Mouse (Mus musculus) midbrain, embryonic 10.5 days (tissue): ENCODE results near the gene Lamtor2. TPM values are rescaled to one million over a fixed set of nuclear protein-coding genes. Genes with fewer than 3 reads are reported as not detected.
"Not testable (repeated sequence)": the region's sequence is repeated elsewhere in the genome, so short reads cannot be mapped to it uniquely, and the experiment has no call there.

Experiments
- DNase-seq: peaks from one replicate; pipeline ENCODE4 v3.0.0-alpha.2; 2017; ENCODE audit warnings: low spot score
- H3K27ac ChIP-seq: fragments of 300-500 bp; sonication (generic); replicated peaks from 2 replicates; pipeline ENCODE4 v1.5.1; 2016; ENCODE audit warnings: mild to moderate bottlenecking
- H3K27me3 ChIP-seq: fragments of 300-500 bp; sonication (generic); 2 replicates; pipeline ENCODE4 v1.6.1; 2016; ENCODE audit warnings: low read depth, mild to moderate bottlenecking; ENCODE audit not compliant: poor library complexity, severe bottlenecking
- H3K36me3 ChIP-seq: fragments of 300-500 bp; sonication (generic); 2 replicates; pipeline ENCODE4 v1.6.1; 2016; ENCODE audit warnings: mild to moderate bottlenecking, moderate library complexity
- H3K4me1 ChIP-seq: fragments of 300-500 bp; sonication (generic); 2 replicates; pipeline ENCODE4 v1.6.1; 2016
- H3K4me3 ChIP-seq: fragments of 300-500 bp; sonication (generic); 2 replicates; pipeline ENCODE4 v1.5.1; 2016; ENCODE audit warnings: mild to moderate bottlenecking, moderate library complexity
- H3K9me3 ChIP-seq: fragments of 300-500 bp; sonication (generic); replicated peaks from 2 replicates; pipeline ENCODE4 v1.6.1; 2016; ENCODE audit warnings: mild to moderate bottlenecking
- WGBS: fragments of 180-500 bp; shearing (Covaris S2); methylation state at CpG from one replicate; pipeline ENCODE4 v1.1.7; 2016; 5-methylcytosine and 5-hydroxymethylcytosine counted together
- polyA plus RNA-seq: library from polyadenylated mRNA; unstranded; fragments of >200 nt; fragmentation: Nextera tagmentation; extraction: Ambion mirVana; gene quantifications from 2 replicates; pipeline ENCODE4 v1.2.1, GENCODE M21; 2016

Gene Lamtor2
- polyA plus RNA-seq, result 175 and 192 TPM in 2 replicates

DNA sequence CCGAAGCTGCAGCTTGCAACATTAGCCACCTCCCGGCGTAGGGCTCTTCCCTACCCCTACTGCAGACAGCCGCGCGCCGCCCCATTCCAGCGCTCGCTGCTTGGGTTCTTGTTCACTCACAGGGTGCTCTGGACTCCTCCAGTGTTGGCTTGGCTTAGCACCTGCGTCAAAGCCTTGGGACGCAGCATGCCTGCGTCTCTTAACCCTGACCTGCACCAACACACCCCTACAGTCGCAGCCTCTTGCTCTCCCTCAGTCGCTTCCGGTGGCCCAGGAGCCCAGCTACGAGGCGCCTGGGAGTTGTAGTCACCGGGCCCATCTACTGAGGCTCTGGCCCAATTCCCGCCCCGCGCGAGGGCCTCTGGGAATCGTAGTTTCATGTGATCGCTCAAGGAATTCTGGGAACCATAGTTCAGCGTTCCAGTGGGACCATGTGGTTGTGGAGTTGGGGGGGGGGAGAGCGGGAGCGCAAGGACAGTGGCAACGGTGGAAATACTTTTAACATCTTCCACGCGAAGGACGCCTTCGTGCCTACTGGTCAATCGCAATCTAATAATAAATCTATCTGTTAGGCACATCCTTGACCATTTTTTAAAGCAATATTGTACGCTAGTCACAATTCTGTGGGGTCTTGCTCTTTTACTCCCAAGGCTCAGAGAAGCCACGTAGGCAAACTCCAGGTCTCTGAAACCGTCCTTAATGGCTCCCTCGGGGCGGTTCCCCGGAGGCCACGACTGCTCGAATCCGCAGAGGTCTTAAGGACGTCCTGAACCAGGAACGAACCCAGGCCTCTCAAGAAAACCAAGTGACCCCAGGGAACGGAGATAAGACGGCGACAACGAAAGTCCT is at the start of gene Lamtor2:
Gene Lamtor2, minus strand, starts transcription at position 399 of the 849 bp plus-strand sequence.
- peak; percentile 97 for DNase-seq
- peak within 1 kb of the TSS; percentile 99 for H3K27ac ChIP-seq
- no peaks in the 10 kb centered on the region for H3K9me3 ChIP-seq
- H3K27me3 ChIP-seq, result no peaks in the 10 kb centered on the region
- peaks cover 28% of the 10 kb centered on the region for H3K36me3 ChIP-seq
- peak within 1 kb of the TSS; percentile 94 for H3K4me3 ChIP-seq
- H3K4me1 ChIP-seq, result peaks cover 59% of the 10 kb centered on the region
- WGBS, result under 1% methylated on average over 48 of the region's 48 CpGs

- H3K27me3 ChIP-seq, result peaks cover 12% of the 10 kb centered on the region
- no peak overlapping the region for H3K4me3 ChIP-seq
- no peaks in the 10 kb centered on the region for H3K36me3 ChIP-seq
- H3K9me3 ChIP-seq, result no peaks in the 10 kb centered on the region
- H3K4me1 ChIP-seq, result peaks cover 16% of the 10 kb centered on the region
- H3K27ac ChIP-seq, result no peak overlapping the region
- 84% methylated on average over 4 of the region's 4 CpGs for WGBS
- no peak for DNase-seq
These were observed 49.6 kb upstream of the Lamtor2 start for GRCm38 (mm10) chr3:88602466-88602865.

- WGBS, result 75% methylated on average over 4 of the region's 4 CpGs
- H3K27me3 ChIP-seq, result not testable (repeated sequence)
These were observed 43.7 kb upstream of the Lamtor2 start for GRCm38 (mm10) chr3:88596547-88596946.

GRCm38 (mm10) chr3:88593893-88594580 is 41.2 kb upstream of the Lamtor2 start:
- 0 out of 2 replicates have a peak, but pooled peaks cover 7% of the 10 kb centered on the region for H3K36me3 ChIP-seq
- no peak overlapping the region for H3K27ac ChIP-seq
- no peak for DNase-seq
- no peaks in the 10 kb centered on the region for H3K27me3 ChIP-seq
- H3K4me1 ChIP-seq, result peaks cover 21% of the 10 kb centered on the region
- WGBS, result 69% methylated on average over 10 of the region's 10 CpGs
- no peak overlapping the region for H3K4me3 ChIP-seq
- H3K9me3 ChIP-seq, result no peaks in the 10 kb centered on the region

More at GRCm38 (mm10) chr3:88596547-88596946, 43.7 kb upstream of the Lamtor2 start:
- not testable (repeated sequence) for H3K27ac ChIP-seq, DNase-seq, H3K36me3 ChIP-seq, H3K9me3 ChIP-seq, H3K4me3 ChIP-seq
- H3K4me1 ChIP-seq, result peaks cover 12% of the 10 kb centered on the region

- H3K4me3 ChIP-seq, result no peak overlapping the region
- no peaks in the 10 kb centered on the region for H3K27me3 ChIP-seq
- H3K27ac ChIP-seq, result no peak overlapping the region
- H3K9me3 ChIP-seq, result no peaks in the 10 kb centered on the region
- peaks cover 16% of the 10 kb centered on the region for H3K36me3 ChIP-seq
- peaks cover 21% of the 10 kb centered on the region for H3K4me1 ChIP-seq
- no peak for DNase-seq
- WGBS, result 74% methylated on average over 10 of the region's 10 CpGs
These were observed 40.2 kb upstream of the Lamtor2 start for GRCm38 (mm10) chr3:88592942-88593576.

DNA sequence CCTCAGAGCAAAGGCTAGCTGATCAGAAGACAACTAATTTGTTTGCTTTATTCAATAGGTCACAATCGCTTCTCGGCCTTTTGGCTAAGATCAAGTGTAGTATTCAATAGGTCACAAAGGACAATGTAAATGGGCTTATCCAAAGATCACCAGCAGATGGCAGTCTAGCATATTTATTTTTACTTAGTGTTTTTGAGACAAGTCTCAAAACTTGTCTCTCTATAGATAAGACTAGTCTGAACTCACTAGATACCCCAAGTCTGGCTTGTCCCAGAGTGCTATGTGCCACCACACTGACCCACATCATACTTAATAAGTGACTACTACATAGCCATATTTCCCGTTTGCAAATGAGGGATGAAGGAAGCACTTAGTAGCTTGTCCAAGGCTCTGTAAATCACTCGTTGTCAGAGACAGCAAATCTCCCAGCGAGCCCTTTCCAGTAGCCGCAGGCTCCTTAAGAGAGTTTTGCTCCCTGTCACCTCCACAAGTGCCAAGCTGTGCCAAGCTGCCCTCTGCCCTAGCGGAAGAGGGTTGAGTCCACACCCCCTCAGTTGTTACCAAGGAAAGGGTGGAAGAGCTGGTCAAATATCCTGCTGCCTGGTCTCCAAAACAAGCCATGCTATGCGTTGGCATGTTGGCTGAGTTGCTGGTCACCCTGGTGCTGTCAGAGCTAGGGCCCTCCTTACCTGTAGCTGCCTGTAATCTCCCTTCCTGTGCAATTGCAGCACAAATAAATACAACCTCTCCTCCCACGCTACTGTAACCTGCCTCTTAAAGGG is 39.3 kb upstream of the Lamtor2 start:
- Histone ChIP-seq H3K4me3 (no peak overlapping the region), H3K27me3 (no peaks in the 10 kb centered on the region), H3K4me1 (peaks cover 21% of the 10 kb centered on the region), H3K9me3 (no peaks in the 10 kb centered on the region), H3K27ac (peak overlapping the region; percentile 50; the same call in 1 of the 2 replicates), H3K36me3 (peaks cover 26% of the 10 kb centered on the region)
- WGBS, result 39% methylated on average over 9 of the region's 9 CpGs
- DNase-seq, result peak; percentile 29

DNA sequence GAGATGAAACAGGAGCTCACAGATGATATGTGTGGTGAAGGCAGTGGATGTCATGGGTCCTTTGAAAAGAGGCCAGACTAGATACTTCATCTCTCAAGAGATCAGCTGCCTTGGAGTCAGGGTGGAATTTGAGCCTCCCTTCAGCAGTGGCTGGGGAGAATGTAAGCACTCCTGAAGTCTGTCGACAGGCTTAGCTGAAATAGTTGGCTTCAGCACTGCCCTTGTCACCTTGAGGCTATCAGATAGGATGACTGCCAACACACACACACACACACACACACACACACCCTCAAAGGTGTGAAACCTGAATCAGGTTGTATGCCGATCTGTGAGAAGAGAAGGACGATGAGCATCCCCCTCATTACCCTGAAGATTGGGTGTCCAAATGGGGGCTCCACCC is 38.2 kb upstream of the Lamtor2 start:
- DNase-seq, result no peak
- Histone ChIP-seq H3K36me3 (peaks cover 37% of the 10 kb centered on the region), H3K4me1 (peaks cover 21% of the 10 kb centered on the region), H3K9me3 (no peaks in the 10 kb centered on the region), H3K27me3 (no peaks in the 10 kb centered on the region), H3K27ac (no peak overlapping the region), H3K4me3 (no peak overlapping the region)
- WGBS, result 44% methylated on average over 3 of the region's 3 CpGs

DNA sequence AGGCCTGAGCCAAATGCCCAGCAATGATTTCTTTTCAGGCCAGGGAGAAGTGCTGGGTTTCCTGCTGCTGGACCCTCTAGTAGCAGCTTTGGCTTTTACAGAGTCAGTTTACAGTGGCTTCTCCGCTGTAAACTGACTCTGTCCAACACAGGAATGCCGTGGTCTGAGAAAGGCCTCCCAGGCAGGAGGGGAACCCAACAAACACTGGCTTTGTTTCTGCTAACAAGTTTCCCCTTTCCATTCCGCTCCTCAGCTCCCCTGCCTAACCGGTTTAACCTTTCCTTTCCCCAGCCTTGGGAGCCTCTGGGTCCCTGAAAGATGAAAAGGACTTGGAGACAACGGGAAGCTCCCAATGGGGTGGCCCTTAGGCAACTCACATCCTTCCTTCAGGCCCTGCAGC is 37.4 kb upstream of the Lamtor2 start:
- H3K27ac ChIP-seq, result no peak overlapping the region
- 18% methylated on average over 5 of the region's 5 CpGs for WGBS

DNA sequence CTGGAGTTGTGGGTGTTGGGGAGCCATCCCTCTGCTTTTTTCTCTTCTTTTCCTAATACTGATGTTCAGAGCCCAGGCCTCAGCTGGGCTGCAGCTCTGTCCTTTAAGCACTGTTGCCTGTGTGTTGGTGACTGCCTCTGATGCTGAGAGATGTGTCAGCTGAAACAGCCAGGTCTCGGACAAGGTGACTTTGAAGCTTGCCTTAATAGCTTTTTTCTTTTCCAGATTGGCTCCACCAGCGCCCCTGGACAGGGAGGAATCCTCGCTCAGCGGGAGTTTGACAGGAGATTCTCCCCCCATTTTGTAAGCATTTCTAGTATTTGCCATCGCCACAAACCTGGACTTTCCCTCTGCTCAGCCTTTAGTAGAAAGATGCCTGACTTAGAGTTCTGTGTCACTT is 33.8 kb upstream of the Lamtor2 start:
- no peak overlapping the region for H3K4me3 ChIP-seq
- peaks cover 79% of the 10 kb centered on the region for H3K36me3 ChIP-seq

More for the DNA sequence above, 37.4 kb upstream of the Lamtor2 start:
- Histone ChIP-seq H3K9me3 (no peaks in the 10 kb centered on the region), H3K4me3 (no peak overlapping the region), H3K4me1 (peaks cover 21% of the 10 kb centered on the region), H3K27me3 (no peaks in the 10 kb centered on the region), H3K36me3 (peaks cover 45% of the 10 kb centered on the region)
- no peak for DNase-seq

GRCm38 (mm10) chr3:88585769-88586168 is 32.9 kb upstream of the Lamtor2 start:
- Histone ChIP-seq H3K4me3 (no peak overlapping the region), H3K4me1 (peaks cover 8% of the 10 kb centered on the region), H3K27me3 (no peaks in the 10 kb centered on the region), H3K9me3 (no peaks in the 10 kb centered on the region), H3K36me3 (peaks cover 87% of the 10 kb centered on the region), H3K27ac (no peak overlapping the region)
- WGBS, result 96% methylated on average over 6 of the region's 6 CpGs
- DNase-seq, result no peak

More for the DNA sequence above, 33.8 kb upstream of the Lamtor2 start:
- no peak for DNase-seq
- Histone ChIP-seq H3K4me1 (peaks cover 10% of the 10 kb centered on the region), H3K27ac (no peak overlapping the region), H3K9me3 (no peaks in the 10 kb centered on the region), H3K27me3 (no peaks in the 10 kb centered on the region)
- WGBS, result 90% methylated on average over 5 of the region's 5 CpGs

GRCm38 (mm10) chr3:88579454-88580117 is 26.7 kb upstream of the Lamtor2 start:
- no peaks in the 10 kb centered on the region for H3K27me3 ChIP-seq
- H3K4me1 ChIP-seq, result peaks cover 19% of the 10 kb centered on the region
- WGBS, result 2% methylated on average over 34 of the region's 34 CpGs
- no peaks in the 10 kb centered on the region for H3K9me3 ChIP-seq
- peaks cover 39% of the 10 kb centered on the region for H3K36me3 ChIP-seq
- H3K4me3 ChIP-seq, result peak overlapping the region; percentile 94
- peak; percentile 84 for DNase-seq
- H3K27ac ChIP-seq, result peak overlapping the region; percentile 87
